Mouse (Mus musculus) CH12F3 (cell line): ENCODE results near the gene Timp1.

Experiments
- in situ Hi-C: fragments of 300-500 bp; cut with MboI; formaldehyde crosslinking; loops from 2 replicates; pipeline ENCODE4 v1.14.3; 2020; ENCODE audit warnings: low sequenced_read_pairs

Gene Timp1

GRCm38 (mm10) chrX:20923506-20923905 is 53.5 kb downstream of the Timp1 start:
- in situ Hi-C loops: no loop called here
